Mouse (Mus musculus): ENCODE data around the gene Il17rc.

- TF ChIP-seq CTCF (IDR thresholded peaks at IDR 0.05; ENCODE audit: low read depth, low read length) (no peak), POLR2A (IDR thresholded peaks at IDR 0.05; ENCODE audit: borderline replicate concordance, low read depth, low read length) (no peak)
These were observed 47.0 kb upstream of the Il17rc start for GRCm38 (mm10) chr6:113424187-113424586.

Measured in bone marrow macrophage, adult 2 months (primary cell).